Mouse (Mus musculus): Measurements from ENCODE around the gene Pi4ka.
A peak's percentile ranks its signal among the peaks of the same experiment; 100 is the strongest.

The Pi4ka gene

DNA sequence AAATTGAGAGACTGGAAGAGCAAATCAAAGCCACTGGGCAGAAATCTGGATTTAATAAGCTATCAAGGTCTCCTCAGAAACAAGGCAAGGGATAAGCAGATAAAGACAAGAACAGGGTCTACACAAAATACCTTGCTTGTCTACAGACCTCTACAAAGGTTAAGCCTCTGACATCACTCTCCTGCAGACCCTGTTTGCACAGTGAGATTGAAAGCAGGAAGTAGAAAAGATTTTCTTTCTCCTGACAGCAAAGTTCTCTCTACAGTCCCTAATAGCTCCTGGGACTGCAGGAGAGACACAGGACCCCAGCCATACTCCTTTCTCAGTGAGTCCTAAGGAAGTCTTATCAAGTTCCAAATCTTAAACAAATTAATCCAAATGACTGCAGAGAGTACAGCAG lies 71.5 kb downstream of the Pi4ka start:
- DNase-seq (ENCODE audit: low spot score), result no peak

DNA sequence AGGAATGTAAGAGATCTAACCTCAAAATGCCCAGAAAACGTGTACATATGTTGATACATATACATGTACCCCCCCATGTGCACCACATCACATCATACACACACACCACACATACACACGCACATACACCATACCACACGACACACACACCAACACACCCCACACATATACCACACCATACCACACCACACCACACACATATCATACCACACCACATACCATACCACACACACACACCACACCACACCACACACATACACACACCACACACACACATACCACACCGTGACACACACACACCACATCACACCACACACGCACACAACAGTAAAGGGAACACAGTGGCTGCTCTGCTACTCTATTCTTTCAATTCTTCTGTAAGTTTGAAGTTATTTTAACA lies 74.3 kb downstream of the Pi4ka start:
- no peak for DNase-seq (ENCODE audit: low spot score)

DNA sequence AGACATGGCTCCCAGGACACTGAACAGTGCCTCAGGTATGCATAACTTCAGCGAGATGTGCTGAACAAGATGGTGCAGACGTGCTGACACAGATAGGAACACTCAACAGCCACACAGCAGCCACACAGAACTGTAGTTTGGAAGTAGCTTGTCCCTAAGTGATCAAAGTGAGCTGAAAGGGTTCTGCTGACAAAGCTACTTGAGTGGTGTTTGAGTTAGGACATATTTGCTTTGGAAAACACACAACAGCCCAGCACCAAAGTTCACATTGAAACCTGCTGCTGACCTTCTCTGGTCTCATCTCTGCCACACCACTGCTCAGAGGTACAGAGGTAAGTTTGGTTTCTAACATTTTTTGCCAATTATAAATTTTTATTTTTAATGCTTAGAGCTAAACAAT lies 75.0 kb downstream of the Pi4ka start, which contains the start of gene Serpind1:
Gene Serpind1 (plus strand): TSS at position 256 of the 400 bp plus-strand sequence.
- DNase-seq (ENCODE audit: low spot score), result no peak

DNA sequence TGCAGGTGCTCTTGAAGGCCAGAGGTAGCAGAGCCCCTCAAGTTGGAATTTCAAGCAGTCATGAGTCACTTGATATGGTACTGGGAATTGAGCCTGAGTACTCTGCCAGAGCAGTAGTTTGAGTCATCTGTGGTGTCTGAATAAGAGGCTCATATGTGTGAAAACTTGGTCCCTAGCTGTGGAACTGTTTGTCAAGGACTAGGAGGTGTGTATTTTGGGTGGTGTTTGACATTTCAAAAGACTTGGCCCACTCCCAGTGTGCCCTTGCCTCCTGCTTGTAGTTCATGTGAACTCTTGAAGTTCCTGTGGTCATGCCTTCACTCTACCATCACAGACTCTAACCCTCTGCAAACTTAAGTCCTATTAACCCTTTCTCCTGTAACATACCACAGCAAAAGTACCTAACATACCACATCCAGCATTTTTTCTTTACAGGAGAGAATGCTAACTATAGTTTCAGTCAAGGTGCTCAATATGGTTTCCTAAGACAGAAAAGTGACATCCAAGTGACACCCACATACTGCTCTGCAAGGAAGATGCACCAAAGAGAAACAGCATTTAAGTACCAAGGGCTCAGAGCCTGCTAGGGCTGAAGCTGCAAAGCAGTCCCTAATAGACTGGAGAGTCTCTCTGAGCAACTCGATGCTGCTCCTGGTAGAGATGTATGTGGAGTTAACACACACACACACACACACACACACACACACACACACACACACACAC lies 76.1 kb downstream of the Pi4ka start:
- no peak for DNase-seq (ENCODE audit: low spot score)

DNA sequence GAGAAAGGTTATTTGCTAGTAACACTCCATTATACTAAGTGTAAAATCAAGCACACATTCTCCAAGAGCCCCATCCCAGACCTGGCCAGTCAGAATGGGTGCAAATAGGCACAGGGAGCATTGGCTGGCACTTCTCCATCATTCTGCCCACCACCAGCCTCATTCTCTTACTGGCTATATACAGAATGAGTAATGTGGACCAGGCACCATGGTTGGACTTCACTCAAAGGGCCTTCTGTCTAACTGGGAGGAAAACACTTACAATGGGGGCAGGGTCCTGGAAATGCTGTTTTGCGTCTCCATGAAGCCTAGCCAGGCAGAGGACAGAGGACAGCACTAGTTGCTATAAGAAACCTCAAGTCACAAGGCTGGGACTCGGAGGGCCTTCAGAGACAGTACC lies 80.0 kb downstream of the Pi4ka start:
- no peak for DNase-seq (ENCODE audit: low spot score)

DNA sequence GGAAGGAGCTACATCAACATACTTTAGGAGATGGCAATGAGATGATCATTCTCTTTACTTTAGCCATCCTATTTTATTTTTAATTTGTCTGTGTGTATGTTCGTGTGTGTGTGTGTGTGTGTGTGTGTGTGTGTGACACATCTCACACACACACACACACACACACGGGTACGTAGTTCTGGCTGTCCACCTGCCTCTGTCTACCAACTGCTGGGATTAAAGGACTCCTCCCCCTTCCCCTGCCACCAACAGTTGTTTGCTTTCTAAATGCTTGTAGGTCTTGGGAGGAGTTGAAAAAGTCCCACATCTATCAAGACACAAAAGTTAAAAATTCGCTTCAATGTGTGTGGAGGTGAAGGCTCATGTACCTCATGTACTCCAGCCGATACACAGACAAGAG lies 81.4 kb downstream of the Pi4ka start:
- DNase-seq (ENCODE audit: low spot score), result no peak

DNA sequence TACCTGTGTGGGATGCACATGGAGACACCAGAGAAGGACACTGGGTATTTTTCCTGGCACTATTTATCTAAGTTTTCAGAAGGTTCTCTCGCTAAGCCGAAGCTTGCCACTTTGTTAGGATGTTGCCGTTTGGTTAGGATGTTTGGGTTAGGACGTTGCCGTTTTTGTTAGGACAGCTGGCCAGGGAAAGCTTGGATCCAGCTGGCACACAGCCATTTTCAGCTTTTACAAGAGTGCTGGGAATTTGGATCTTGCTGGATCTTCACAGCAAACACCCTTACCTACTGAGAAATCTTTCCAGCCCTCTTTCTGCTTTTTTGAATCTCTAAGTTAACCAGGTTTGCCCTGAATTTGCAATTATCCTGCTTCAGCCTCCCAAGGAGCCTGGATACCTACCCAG lies 84.6 kb downstream of the Pi4ka start:
- no peak for DNase-seq (ENCODE audit: low spot score)

DNA sequence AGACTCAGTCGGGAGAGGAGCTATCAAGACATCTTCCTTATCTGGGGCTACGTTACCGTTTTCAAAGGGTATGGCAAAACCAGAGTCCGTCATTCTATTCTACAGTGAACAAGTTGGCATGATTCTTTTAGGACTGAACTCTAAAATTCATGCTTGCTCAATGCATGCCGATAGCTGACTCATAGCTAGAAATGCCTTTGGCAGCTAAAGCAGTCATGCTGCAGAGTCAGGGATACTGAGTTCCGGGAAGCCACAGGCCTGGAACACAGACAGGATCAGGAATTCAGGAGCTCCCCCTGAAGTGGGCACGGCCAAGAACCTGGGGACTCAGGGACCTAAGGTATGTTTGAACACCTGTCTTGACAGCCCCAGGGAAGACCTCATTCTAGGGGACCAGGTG lies 89.6 kb downstream of the Pi4ka start:
- no peak for DNase-seq (ENCODE audit: low spot score)

DNA sequence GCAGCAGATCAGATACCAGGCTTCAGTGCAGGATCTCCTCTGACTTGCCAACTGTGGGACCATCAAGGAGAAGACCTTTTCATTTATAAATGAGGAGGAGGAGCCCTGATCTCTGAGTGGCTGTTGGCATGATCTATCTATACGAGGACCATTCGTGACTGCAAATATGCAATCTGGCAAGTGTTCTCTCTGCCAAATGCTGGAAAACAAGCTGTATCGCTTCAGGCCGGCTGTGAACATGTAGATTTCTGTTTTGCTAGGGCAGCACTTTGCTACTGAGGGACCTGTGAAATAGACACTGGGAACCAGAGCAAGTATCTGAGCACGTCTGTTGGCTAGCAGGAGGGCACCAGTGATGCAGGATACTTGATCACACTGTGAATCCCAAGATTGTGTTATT lies 93.6 kb downstream of the Pi4ka start:
- DNase-seq (ENCODE audit: low spot score), result no peak

DNA sequence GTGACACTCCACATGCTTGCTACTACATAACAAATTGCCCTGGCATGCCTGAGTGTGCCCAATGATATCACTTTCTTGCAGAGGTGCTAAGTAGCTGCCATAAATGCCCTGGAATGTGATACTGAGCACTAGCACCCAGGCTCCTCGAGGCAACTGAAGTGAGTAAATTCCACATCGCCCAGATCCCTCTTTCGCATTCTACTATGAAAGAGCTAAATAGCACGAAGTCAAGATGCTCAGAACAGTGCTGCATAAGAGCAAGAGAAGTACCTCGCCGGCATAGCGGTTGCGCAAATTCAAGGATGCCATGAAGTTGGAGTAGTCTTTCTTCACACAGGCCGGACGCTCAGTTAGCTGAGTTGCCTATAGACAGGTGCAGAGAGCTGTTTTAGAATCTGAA lies 97.1 kb downstream of the Pi4ka start:
- no peak for DNase-seq (ENCODE audit: low spot score)

DNA sequence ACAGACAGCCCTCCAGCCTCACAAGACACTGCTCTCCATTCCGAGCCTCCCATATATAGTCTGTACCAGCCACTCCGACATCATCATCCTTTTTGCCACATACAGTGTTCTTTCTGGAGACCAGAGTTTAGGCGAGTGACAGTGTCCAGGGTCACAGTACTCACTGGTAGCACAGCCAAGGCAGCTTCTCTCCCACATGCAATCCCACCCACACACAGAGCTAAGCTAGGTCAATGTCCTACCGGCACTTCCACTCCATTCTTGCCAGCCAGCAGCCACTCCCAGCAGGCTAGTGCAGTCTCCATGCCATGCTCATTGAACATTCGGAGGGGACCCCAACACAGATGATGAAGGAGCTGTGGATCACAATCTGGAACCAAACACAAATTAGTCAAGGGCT lies 98.7 kb downstream of the Pi4ka start:
- no peak for DNase-seq (ENCODE audit: low spot score)

DNA sequence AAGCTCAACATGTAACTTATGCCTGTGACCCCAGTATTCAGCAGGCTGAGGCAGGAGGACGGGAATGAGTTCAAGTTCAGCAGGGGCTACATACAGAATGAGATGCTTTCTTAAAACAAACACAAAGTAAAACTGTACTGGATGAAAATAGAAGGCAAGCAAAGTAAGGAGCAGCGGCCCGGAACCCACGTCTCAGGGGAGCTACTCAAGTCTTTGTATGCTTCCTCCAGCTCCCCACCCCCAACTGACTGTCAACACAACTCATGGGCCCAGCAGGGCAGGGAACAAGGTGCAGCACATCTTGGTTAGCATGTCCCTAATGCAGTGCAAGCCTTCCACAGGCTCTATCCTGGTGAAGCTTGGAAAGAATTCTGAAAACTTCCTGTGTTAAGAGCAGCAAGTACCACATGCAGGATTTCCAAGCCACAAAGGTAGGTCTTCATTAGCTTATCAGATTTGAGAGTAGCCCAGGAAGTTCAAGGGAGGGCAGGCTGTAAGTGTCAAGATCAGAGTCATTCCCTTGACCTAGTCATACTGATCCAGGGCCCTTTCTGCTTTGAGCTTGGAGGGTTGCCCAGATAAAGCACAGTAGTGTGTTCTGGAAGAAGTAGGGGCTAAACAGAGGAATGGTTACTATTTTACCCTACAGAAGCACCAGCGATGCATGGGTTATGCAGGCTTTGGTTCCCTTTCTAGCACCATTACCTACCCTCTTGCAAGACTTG lies 102.4 kb downstream of the Pi4ka start:
- DNase-seq (ENCODE audit: low spot score), result no peak

DNA sequence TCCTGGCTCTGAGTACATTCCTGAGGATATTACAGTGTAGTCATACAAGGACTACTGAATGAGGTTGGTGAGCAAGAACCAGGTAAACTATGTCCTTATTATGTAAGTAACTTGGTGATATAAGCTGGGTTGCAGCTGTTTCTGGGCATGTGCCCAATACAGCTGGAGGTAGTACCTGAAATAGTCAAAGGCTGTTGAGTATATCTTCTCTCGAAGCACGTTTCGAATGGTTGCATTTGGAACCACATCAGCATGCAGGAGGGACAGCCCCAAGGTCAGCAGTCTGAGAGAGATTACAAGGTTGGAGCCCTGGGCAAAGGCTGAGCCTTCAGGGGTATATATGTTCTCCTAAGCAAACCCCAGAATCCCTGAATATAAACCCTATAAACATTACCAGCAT lies 105.3 kb downstream of the Pi4ka start:
- DNase-seq (ENCODE audit: low spot score), result no peak

DNA sequence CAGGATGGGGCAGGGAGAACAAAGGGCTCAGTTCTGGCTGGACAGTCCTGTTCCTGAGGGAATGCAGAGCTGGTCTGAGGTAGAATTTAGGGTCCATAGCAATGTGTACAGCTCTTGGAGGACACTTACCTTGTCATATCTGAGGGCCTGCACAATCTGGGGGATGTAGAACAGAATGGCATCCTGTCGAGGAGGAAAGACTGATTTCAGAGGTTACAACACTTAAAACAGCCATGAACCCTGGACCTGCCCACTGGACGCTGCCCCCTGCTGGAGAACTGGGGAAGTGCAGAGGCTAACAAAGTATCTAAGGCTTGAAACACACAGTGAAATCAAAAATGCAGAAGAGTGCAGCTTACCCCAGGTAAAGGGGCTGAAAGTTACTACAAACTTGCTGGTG lies 113.4 kb downstream of the Pi4ka start:
- DNase-seq (ENCODE audit: low spot score), result peak; percentile 64

DNA sequence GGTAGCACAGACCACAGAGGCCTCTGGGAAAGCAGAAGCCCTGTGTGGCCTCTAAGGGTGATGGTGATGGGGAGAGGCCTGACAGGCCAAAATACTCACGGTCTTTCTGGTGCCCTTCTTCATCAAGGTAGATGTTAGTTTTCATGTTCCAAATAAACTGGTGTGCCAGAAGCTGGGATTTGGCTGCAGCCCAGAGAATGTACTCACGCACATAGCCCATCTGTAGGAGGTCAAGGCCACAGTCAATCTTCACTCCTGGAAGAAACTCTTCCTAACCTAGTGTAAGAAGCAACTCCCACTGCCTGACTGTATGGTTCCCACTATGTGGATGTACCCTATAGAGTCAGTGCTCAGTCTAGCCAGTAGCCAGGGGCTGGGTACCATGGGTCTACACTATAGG lies 115.1 kb downstream of the Pi4ka start:
- no peak for DNase-seq (ENCODE audit: low spot score)

DNA sequence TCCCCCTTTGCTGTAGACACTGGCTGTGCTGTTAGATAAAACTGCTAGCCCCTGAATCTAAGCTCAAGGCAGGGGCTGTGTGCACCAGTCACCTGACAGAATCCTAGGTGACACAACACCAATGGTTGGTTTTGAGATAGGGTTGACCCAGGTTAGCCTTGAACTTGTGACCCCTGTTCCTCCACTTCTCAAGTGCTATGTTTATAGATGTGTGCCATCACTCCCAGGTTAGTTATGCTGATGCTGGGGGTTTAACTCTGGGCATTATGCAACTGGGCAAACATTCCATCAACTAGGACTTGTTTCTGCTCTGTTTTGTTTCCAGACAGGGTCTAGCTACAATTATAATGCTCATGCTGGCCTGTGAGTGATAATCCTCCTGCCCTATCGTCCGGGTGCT lies 119.0 kb downstream of the Pi4ka start:
- DNase-seq (ENCODE audit: low spot score), result no peak

DNA sequence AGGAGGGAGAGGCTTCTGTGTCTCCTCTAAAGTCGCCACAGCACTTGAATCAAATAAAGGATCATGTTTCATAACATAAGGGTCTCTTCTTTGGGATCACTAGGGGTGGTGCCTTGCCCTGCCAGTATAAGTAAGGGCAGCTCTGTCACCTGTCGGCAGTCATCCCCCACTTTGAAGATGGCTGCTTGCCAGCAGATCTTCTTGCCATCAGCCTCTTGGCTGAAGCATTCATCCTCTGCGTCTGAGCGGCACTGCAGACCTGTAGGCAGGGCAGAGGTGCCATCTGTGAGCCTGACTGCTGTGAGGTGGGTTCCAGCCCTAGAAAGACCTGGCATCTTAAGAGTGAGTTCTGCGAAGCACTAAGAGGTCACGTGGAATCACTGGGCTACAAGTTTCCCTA lies 123.0 kb downstream of the Pi4ka start:
- no peak for DNase-seq (ENCODE audit: low spot score)

DNA sequence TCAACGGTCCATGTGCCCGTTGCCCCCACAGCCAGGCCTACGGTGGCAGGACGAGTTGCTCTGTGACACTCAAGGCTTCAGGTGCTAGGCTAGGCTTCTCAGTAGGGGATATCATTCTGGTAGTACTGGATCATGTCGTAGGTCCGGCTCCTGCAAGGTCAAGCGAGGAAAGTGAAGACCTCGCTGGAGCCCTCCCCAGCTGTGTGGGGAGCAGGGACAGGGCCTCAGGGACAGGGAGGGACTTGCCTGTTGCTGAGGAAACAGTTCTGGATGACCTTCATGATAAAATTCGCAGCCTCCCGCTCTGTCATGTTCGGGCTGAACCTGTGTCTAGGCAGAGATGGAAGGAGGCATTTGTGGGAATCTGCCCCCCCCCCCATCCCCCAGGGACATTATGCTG lies 125.6 kb downstream of the Pi4ka start:
- no peak for DNase-seq (ENCODE audit: low spot score)

DNA sequence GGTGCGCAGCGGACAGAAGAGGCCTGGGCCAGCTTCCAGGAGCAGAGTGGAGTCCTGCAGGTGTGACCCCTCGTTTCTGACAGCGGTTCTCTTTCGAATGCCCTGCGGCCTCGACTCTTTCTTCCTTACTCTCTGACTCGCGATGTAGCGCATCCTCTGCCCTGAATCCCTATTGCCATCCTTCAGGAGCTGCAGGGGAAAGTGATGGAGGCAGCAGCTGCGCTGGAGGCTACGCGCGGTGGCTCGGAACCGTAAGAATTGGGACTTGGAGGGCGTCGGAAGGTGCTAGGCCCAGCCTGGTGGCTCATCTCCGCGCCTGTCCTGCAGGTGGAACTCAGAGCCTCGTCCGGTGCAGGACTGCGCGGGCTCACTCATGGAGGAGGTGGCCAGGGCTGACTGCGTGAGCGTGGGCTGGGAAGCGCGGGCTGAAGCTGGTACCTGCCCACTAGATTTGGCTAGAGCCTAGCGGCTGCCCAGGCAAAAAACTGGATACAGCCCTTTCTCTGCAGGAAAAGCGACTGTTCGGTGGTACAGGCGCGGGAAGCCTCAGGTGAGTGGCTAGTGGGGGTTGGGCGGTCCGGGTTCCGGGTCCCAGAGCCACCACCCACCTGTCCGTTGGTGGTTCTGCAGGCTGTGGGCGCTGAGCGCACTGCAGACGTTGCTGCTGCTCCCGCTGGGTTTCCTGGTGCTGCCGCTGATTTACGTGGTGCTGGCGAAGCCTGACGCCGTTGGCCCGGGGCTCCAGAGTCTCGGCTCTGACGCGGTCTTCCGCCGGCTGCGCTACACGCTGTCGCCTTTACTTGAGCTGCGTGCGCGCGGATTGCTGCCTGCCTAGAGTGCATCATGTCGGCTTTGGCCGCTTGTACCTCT lies 128.5 kb downstream of the Pi4ka start:
- no peak for DNase-seq (ENCODE audit: low spot score)

DNA sequence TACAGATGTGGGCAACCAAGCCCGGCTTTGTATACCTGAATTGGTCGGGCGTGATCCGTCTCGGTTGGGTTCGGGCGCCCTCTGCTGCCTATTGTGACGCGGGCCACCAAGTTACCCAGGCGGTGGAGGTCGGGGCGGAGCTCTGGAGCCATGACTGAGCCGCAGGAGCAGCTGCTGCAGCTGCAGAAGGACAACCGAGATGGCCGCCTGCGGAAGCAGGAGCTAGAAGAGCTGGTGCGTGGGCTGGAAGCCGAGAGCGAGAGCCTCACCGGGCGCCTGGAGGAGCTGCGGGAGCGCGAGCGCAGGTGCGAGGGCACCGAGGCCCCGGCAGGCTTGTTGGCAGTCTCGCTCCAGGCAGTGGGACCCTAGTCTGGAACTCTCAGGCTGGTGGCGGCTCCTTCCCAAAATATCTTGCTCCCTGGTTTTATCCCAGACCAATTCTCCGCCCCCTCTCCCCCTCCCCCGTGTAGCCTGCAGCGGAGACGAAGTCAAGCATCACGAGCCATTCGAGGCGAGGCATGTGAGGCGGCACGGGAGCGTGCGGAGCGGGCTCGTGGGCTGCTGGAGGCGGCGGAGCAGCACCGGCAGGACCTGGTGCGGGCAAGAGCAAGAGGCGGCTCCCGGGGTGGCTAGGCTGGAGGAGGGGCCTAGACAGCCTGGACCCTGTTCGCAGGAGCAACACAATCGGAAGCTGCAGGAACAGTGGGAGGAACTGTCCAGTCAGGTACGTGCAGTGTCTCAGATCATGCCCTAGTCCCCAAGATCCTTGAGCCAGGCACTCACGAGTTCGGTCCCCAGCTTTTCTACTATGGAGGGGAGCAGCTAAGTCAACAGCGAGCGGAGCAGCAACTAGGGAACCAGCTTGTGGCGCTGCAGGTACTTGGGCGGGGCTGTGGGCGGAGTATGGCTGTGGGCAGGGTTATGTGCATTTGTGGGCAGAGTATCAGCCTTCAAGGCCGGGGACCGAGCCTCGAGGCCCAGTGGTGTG lies 129.7 kb downstream of the Pi4ka start:
- peak; percentile 86 for DNase-seq (ENCODE audit: low spot score)

DNA sequence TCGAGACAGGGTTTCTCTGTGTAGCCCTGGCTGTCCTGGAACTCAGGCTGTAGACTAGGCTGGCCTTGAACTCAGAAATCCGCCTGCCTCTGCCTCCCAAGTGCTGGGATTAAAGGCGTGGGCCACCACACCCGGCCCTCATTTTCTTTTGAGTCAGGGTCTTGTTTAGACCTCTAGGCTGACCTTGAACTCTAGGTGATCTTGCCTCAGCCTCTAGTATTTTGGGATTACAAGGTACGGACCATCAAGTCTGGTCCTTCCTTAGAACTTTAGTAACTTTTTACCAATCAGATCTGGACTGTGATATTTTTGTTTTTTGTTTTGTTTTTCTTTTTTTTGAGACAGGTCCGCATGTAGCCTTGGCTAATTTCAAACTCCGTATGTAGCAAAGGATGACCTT lies 130.4 kb downstream of the Pi4ka start, which contains the start of gene Tmem191c:
Gene Tmem191c (plus strand): TSS at position 357 of the 400 bp plus-strand sequence.
- DNase-seq (ENCODE audit: low spot score), result no peak

DNA sequence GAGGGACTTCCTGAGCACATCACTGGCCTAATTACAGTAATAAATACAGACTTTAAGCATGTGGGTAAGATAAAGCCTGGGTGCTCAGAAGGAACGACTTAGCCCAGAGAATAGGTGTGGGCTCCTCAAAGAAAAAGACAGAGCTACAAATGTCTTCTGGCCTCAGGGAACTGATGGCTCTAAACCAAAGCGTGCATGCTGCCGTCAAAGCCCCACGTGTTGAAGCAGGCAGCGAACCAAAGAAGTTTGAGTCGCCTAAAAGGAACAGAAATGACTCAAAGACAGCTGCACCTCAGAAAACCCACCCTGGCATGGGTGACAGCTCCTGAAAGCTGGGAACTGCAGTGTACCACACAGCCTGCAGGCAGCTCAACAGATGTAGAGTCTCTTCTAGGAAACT lies 134.3 kb downstream of the Pi4ka start:
- no peak for DNase-seq (ENCODE audit: low spot score)

Measured in c-Kit-positive CD71-positive TER-119-positive erythroid progenitor cells, embryonic 14.5 days (primary cell).